Mouse (Mus musculus) CH12.LX (cell line): ENCODE data around the gene Mybpc1. TPM values are rescaled to one million over a fixed set of nuclear protein-coding genes. Genes with fewer than 3 reads are reported as not detected.
A peak's percentile ranks its signal among the peaks of the same experiment; 100 is the strongest.

ENCODE experiments used
- DNase-seq: peaks from one replicate; pipeline ENCODE4 v3.0.0-alpha.2; 2013; ENCODE audit errors: extremely low read depth
- H3K27ac ChIP-seq: 2 replicates; pipeline ENCODE4 v1.5.1; 2012; ENCODE audit warnings: low read depth, mild to moderate bottlenecking, control low read depth, moderate library complexity; ENCODE audit not compliant: insufficient read depth
- H3K27me3 ChIP-seq: replicated peaks from 2 replicates; pipeline ENCODE3; 2012; ENCODE audit warnings: inconsistent platforms
- H3K36me3 ChIP-seq, 2 experiments: replicated peaks in 1 of 2; 2 replicates each; pipeline versions ENCODE3 to v1.6.1; 2012; ENCODE audit warnings: inconsistent platforms in 1 of 2, low read length in 1 of 2, mild to moderate bottlenecking in 1 of 2, mixed read lengths in 1 of 2, moderate library complexity in 1 of 2; ENCODE audit not compliant: control insufficient read depth in 1 of 2, insufficient read depth in 1 of 2
- H3K4me1 ChIP-seq, 2 experiments: 2 replicates each; pipeline ENCODE4 v1.6.1; 2012; ENCODE audit warnings: inconsistent platforms in 1 of 2, moderate library complexity in 1 of 2; ENCODE audit not compliant: insufficient read depth in 2 of 2, control insufficient read depth in 1 of 2
- H3K4me2 ChIP-seq: 2 replicates; pipeline ENCODE4 v1.6.1; 2012; ENCODE audit warnings: low read depth, mild to moderate bottlenecking, control low read depth; ENCODE audit not compliant: poor library complexity, insufficient read depth, severe bottlenecking
- H3K4me3 ChIP-seq, 3 experiments: fragments of 150-350 bp in 1 of 3; sonication (generic) in 1 of 3; replicated peaks in 1 of 3; 2 replicates each; pipeline versions ENCODE3 to v1.5.1; 2011 to 2012; ENCODE audit warnings: low read depth in 2 of 3, low read length in 2 of 3, mild to moderate bottlenecking in 2 of 3, moderate library complexity in 2 of 3, control low read depth in 1 of 3, improper control_type of control experiment in 1 of 3, inconsistent platforms in 1 of 3, mixed read lengths in 1 of 3; ENCODE audit not compliant: poor library complexity in 1 of 3
- H3K79me2 ChIP-seq: replicated peaks from 2 replicates; pipeline ENCODE4 v1.6.1; 2012; ENCODE audit warnings: mild to moderate bottlenecking, moderate library complexity; ENCODE audit not compliant: control insufficient read depth, poor library complexity, insufficient read depth, severe bottlenecking; ENCODE audit errors: extremely low read depth
- H3K9ac ChIP-seq: 2 replicates; pipeline ENCODE4 v1.6.1; 2012; ENCODE audit warnings: low read depth, mild to moderate bottlenecking, control low read depth, moderate library complexity; ENCODE audit not compliant: insufficient read depth
- H3K9me3 ChIP-seq: replicated peaks from 2 replicates; pipeline ENCODE3; 2012; ENCODE audit warnings: low read length, inconsistent platforms, mixed read lengths
- BHLHE40 ChIP-seq: IDR thresholded peaks from 2 replicates; pipeline ENCODE4 v1.6.1; 2011; ENCODE audit warnings: mild to moderate bottlenecking, low read depth, low read length, improper control_type of control experiment
- CHD1 ChIP-seq: IDR thresholded peaks from 2 replicates; pipeline ENCODE4 v1.6.1; 2012; ENCODE audit warnings: low read depth, low read length, improper control_type of control experiment, inconsistent platforms
- CHD2 ChIP-seq: IDR thresholded peaks from 2 replicates; pipeline ENCODE4 v1.6.1; 2011; ENCODE audit warnings: low read length, improper control_type of control experiment
- CTCF ChIP-seq, 2 experiments: IDR thresholded peaks in 1 of 2; conservative IDR thresholded peaks in 1 of 2; 2 replicates each; pipeline ENCODE4 v1.5.1; 2011 to 2012; ENCODE audit warnings: low read depth in 2 of 2, low read length in 2 of 2, improper control_type of control experiment in 1 of 2, inconsistent platforms in 1 of 2, mild to moderate bottlenecking in 1 of 2, moderate library complexity in 1 of 2
- E2F4 ChIP-seq: IDR thresholded peaks from 2 replicates; pipeline ENCODE4 v1.6.1; 2011; ENCODE audit warnings: low read depth, low read length, improper control_type of control experiment; ENCODE audit not compliant: insufficient replicate concordance
- ETS1 ChIP-seq: conservative IDR thresholded peaks from 2 replicates; pipeline ENCODE4 v1.6.1; 2012; ENCODE audit warnings: low read depth, mild to moderate bottlenecking, inconsistent platforms, low read length, improper control_type of control experiment, moderate library complexity
- IRF4 ChIP-seq: IDR thresholded peaks from 2 replicates; pipeline ENCODE4 v1.6.1; 2014; ENCODE audit warnings: low read depth, mild to moderate bottlenecking, inconsistent platforms, low read length, improper control_type of control experiment
- KAT2A ChIP-seq: IDR thresholded peaks from 2 replicates; pipeline ENCODE4 v1.6.1; 2012; ENCODE audit warnings: low read length, improper control_type of control experiment, inconsistent platforms; ENCODE audit not compliant: insufficient replicate concordance
- MAFK ChIP-seq: IDR thresholded peaks from 2 replicates; pipeline ENCODE4 v1.6.1; 2011; ENCODE audit warnings: low read length, improper control_type of control experiment; ENCODE audit not compliant: insufficient replicate concordance
- MAZ ChIP-seq: IDR thresholded peaks from 2 replicates; pipeline ENCODE4 v1.6.1; 2012; ENCODE audit warnings: low read depth, mild to moderate bottlenecking, inconsistent platforms, low read length, improper control_type of control experiment, moderate library complexity
- MXI1 ChIP-seq: IDR thresholded peaks from 2 replicates; pipeline ENCODE4 v1.6.1; 2011; ENCODE audit warnings: mild to moderate bottlenecking, low read depth, low read length, improper control_type of control experiment
- MYC ChIP-seq: IDR thresholded peaks from 2 replicates; pipeline ENCODE4 v1.6.1; 2011; ENCODE audit warnings: low read depth, mild to moderate bottlenecking, improper control_type of control experiment, low read length
- NELFE ChIP-seq: IDR thresholded peaks from 2 replicates; pipeline ENCODE4 v1.6.1; 2011; ENCODE audit warnings: low read depth, low read length, improper control_type of control experiment
- NRF1 ChIP-seq: IDR thresholded peaks from 2 replicates; pipeline ENCODE4 v1.6.1; 2014; ENCODE audit warnings: low read depth, mild to moderate bottlenecking, inconsistent platforms, low read length, improper control_type of control experiment, moderate library complexity
- PAX5 ChIP-seq: IDR thresholded peaks from 2 replicates; pipeline ENCODE4 v1.6.1; 2012; ENCODE audit warnings: low read length, inconsistent platforms, mixed read lengths
- POLR2A ChIP-seq: IDR thresholded peaks from 2 replicates; pipeline ENCODE4 v1.6.1; 2011; ENCODE audit warnings: low read depth, mild to moderate bottlenecking, improper control_type of control experiment, low read length
- RCOR1 ChIP-seq: conservative IDR thresholded peaks from 2 replicates; pipeline ENCODE4 v1.6.1; 2012; ENCODE audit warnings: low read depth, mild to moderate bottlenecking, inconsistent platforms, low read length, improper control_type of control experiment
- SMC3 ChIP-seq: IDR thresholded peaks from 2 replicates; pipeline ENCODE4 v1.6.1; 2011; ENCODE audit warnings: low read depth, low read length, improper control_type of control experiment
- TBP ChIP-seq: conservative IDR thresholded peaks from 2 replicates; pipeline ENCODE4 v1.6.1; 2011; ENCODE audit warnings: low read depth, low read length, improper control_type of control experiment
- TCF12 ChIP-seq: IDR thresholded peaks from 2 replicates; pipeline ENCODE4 v1.6.1; 2014; ENCODE audit warnings: low read depth, mild to moderate bottlenecking, inconsistent platforms, low read length, improper control_type of control experiment
- UBTF ChIP-seq: IDR thresholded peaks from 2 replicates; pipeline ENCODE4 v1.6.1; 2012; ENCODE audit warnings: low read depth, mild to moderate bottlenecking, inconsistent platforms, low read length, improper control_type of control experiment, moderate library complexity
- USF1 ChIP-seq: IDR thresholded peaks from 2 replicates; pipeline ENCODE4 v1.6.1; 2014; ENCODE audit warnings: low read depth, mild to moderate bottlenecking, inconsistent platforms, low read length, improper control_type of control experiment
- USF2 ChIP-seq: conservative IDR thresholded peaks from 2 replicates; pipeline ENCODE4 v1.6.1; 2011; ENCODE audit warnings: low read depth, low read length, improper control_type of control experiment
- ZMIZ1 ChIP-seq: IDR thresholded peaks from 2 replicates; pipeline ENCODE4 v1.6.1; 2012; ENCODE audit warnings: low read depth, mild to moderate bottlenecking, inconsistent platforms, low read length, improper control_type of control experiment
- dilution Hi-C: fragments of 300-500 bp; cut with MboI; formaldehyde crosslinking; loops from 2 replicates; pipeline ENCODE4 v1.14.3; 2020; ENCODE audit warnings: low sequenced_read_pairs; ENCODE audit not compliant: extremely low pct_unique_long_range_greater_than_20kb, extremely low pct_ligation_motif_present
- in situ Hi-C: fragments of 300-500 bp; cut with MboI; formaldehyde crosslinking; loops from 3 replicates; pipeline ENCODE4 v1.14.3; 2019; ENCODE audit warnings: low sequenced_read_pairs, low pct_ligation_motif_present, low pct_unique_long_range_greater_than_20kb, mixed read lengths
- polyA plus RNA-seq: library from polyadenylated mRNA; unstranded; fragments of >175 nt; gene quantifications from 2 replicates; pipeline ENCODE4 v1.2.1, GENCODE M21; 2012; ENCODE audit warnings: low read depth; ENCODE audit not compliant: insufficient read length
- total RNA-seq, 2 experiments: library from RNA; depleted of rRNA; stranded (reverse); fragments of 300-350 nt in 1 of 2; fragments of >200 nt in 1 of 2; gene quantifications; 2 replicates each; pipeline ENCODE4 v1.2.3; 2012 to 2014

The Mybpc1 gene
- total and polyA plus RNA-seq, 3 experiments: not detected

GRCm38 (mm10) chr10:88550225-88550624 is 54.7 kb downstream of the Mybpc1 start:
- Histone ChIP-seq H3K4me2 (no peak overlapping the region), H3K36me3 (no peaks in the 10 kb centered on the region), H3K9ac (no peak overlapping the region), H3K79me2 (no peaks in the 10 kb centered on the region), H3K27ac (no peak overlapping the region), H3K4me1 (no peaks in the 10 kb centered on the region), H3K9me3 (no peaks in the 10 kb centered on the region), H3K27me3 (no peaks in the 10 kb centered on the region), H3K4me3 (no peak overlapping the region)
- peak in 1 of 2 experiments; percentile 21; a peak in 1 of 4 replicates for TF ChIP-seq CTCF (conservative IDR thresholded peaks at IDR 0.05 in 1 of 2, IDR thresholded peaks at IDR 0.05 in 1 of 2; ENCODE audit: low read depth in 2 of 2, low read length in 2 of 2)
- TF ChIP-seq MAZ: no peak
- no peak for TF ChIP-seq NELFE
- no peak for TF ChIP-seq BHLHE40
- TF ChIP-seq CHD2: no peak
- TF ChIP-seq UBTF: no peak
- TF ChIP-seq POLR2A: no peak
- no peak for TF ChIP-seq KAT2A
- TF ChIP-seq NRF1: no peak
- no peak for TF ChIP-seq CHD1
- peak; percentile 13; the same call in 1 of the 2 replicates for TF ChIP-seq SMC3
- no peak for TF ChIP-seq USF1
- TF ChIP-seq E2F4: no peak
- no peak for TF ChIP-seq MYC
- TF ChIP-seq TCF12: no peak
- TF ChIP-seq MAFK: no peak
- DNase-seq: peak; percentile 3
- dilution Hi-C loops: no loop called here
- in situ Hi-C loops: no loop called here

GRCm38 (mm10) chr10:88547635-88548034 is 57.3 kb downstream of the Mybpc1 start:
- H3K9me3 ChIP-seq: peaks cover 6% of the 10 kb centered on the region
- H3K4me2 ChIP-seq: no peak overlapping the region
- no peak overlapping the region for H3K4me3 ChIP-seq
- dilution Hi-C loops (no loop called here), in situ Hi-C loops (no loop called here)
- no peak overlapping the region for H3K9ac ChIP-seq
- no peaks in the 10 kb centered on the region for H3K27me3 ChIP-seq
- TF ChIP-seq MXI1 (no peak), ETS1 (no peak), MYC (no peak), TBP (no peak), ZMIZ1 (no peak), RCOR1 (no peak), USF2 (no peak), PAX5 (no peak), IRF4 (no peak), E2F4 (no peak)
- H3K4me1 ChIP-seq: no peaks in the 10 kb centered on the region
- no peak overlapping the region for H3K27ac ChIP-seq
- H3K36me3 ChIP-seq: no peaks in the 10 kb centered on the region
- H3K79me2 ChIP-seq: no peaks in the 10 kb centered on the region
- no peak for DNase-seq
